Mouse (Mus musculus): Measurements from ENCODE around the gene Krtap4-9. TPM values are rescaled to one million over a fixed set of nuclear protein-coding genes. Genes with fewer than 3 reads are reported as not detected.

Gene Krtap4-9
- not detected for polyA plus RNA-seq (2014; fragmentation: Illumina TruSeq; extraction: RNeasy Lipid Tissue Mini Kit (QIAGEN cat#74804); ENCODE audit: low read depth, low replicate concordance)

GRCm38 (mm10) chr11:99784900-99785299 is at the start of gene Krtap4-9:
Gene Krtap4-9, plus strand, starts transcription at chr11:99785200.

GRCm38 (mm10) chr11:99772813-99773212 is 12.2 kb upstream of the Krtap4-9 start, which contains the start of gene Gm11595:
Gene Gm11595, minus strand, starts transcription at chr11:99772913.

GRCm38 (mm10) chr11:99780604-99781003 is 4.4 kb upstream of the Krtap4-9 start, which contains the start of gene Krtap4-8:
Gene Krtap4-8, minus strand, starts transcription at chr11:99780704.

GRCm38 (mm10) chr11:99793367-99793766 is 8.4 kb downstream of the Krtap4-9 start, which contains the start of gene Gm11596:
Gene Gm11596, minus strand, starts transcription at chr11:99793467.

GRCm38 (mm10) chr11:99798832-99799231 is 13.8 kb downstream of the Krtap4-9 start, which contains the start of gene Gm11569:
Gene Gm11569, minus strand, starts transcription at chr11:99798932.

GRCm38 (mm10) chr11:99804346-99804745 is 19.3 kb downstream of the Krtap4-9 start, which contains the start of gene Gm11554:
Gene Gm11554, minus strand, starts transcription at chr11:99804446.

GRCm38 (mm10) chr11:99809792-99810191 is 24.8 kb downstream of the Krtap4-9 start, which contains the start of gene Krtap4-13:
Gene Krtap4-13, minus strand, starts transcription at chr11:99809892.

GRCm38 (mm10) chr11:99815566-99815965 is 30.6 kb downstream of the Krtap4-9 start, which contains the start of gene Gm11564:
Gene Gm11564, minus strand, starts transcription at chr11:99815666.

Other genes with a start within 250 kb of the Krtap4-9 start
- not detected for gene Krt40, start 242.0 kb upstream of the Krtap4-9 start, polyA plus RNA-seq (2014; fragmentation: Illumina TruSeq; extraction: RNeasy Lipid Tissue Mini Kit (QIAGEN cat#74804); ENCODE audit: low read depth, low replicate concordance)
- gene Krtap3-3, start 234.3 kb upstream of the Krtap4-9 start, polyA plus RNA-seq (2014; fragmentation: Illumina TruSeq; extraction: RNeasy Lipid Tissue Mini Kit (QIAGEN cat#74804); ENCODE audit: low read depth, low replicate concordance): not detected
- gene Krtap3-2, start 228.3 kb upstream of the Krtap4-9 start, polyA plus RNA-seq (2014; fragmentation: Illumina TruSeq; extraction: RNeasy Lipid Tissue Mini Kit (QIAGEN cat#74804); ENCODE audit: low read depth, low replicate concordance): not detected
- not detected for gene Gm11939, start 225.7 kb upstream of the Krtap4-9 start, polyA plus RNA-seq (2014; fragmentation: Illumina TruSeq; extraction: RNeasy Lipid Tissue Mini Kit (QIAGEN cat#74804); ENCODE audit: low read depth, low replicate concordance)
- gene Krtap3-1, start 218.6 kb upstream of the Krtap4-9 start, polyA plus RNA-seq (2014; fragmentation: Illumina TruSeq; extraction: RNeasy Lipid Tissue Mini Kit (QIAGEN cat#74804); ENCODE audit: low read depth, low replicate concordance): not detected
- gene Krtap1-5, start 204.2 kb upstream of the Krtap4-9 start, polyA plus RNA-seq (2014; fragmentation: Illumina TruSeq; extraction: RNeasy Lipid Tissue Mini Kit (QIAGEN cat#74804); ENCODE audit: low read depth, low replicate concordance): not detected
- not detected for gene Krtap1-4, start 201.5 kb upstream of the Krtap4-9 start, polyA plus RNA-seq (2014; fragmentation: Illumina TruSeq; extraction: RNeasy Lipid Tissue Mini Kit (QIAGEN cat#74804); ENCODE audit: low read depth, low replicate concordance)
- not detected for gene Krtap1-3, start 193.9 kb upstream of the Krtap4-9 start, polyA plus RNA-seq (2014; fragmentation: Illumina TruSeq; extraction: RNeasy Lipid Tissue Mini Kit (QIAGEN cat#74804); ENCODE audit: low read depth, low replicate concordance)
- gene Krtap9-3, start 187.1 kb upstream of the Krtap4-9 start, polyA plus RNA-seq (2014; fragmentation: Illumina TruSeq; extraction: RNeasy Lipid Tissue Mini Kit (QIAGEN cat#74804); ENCODE audit: low read depth, low replicate concordance): not detected
- gene Gm11938, start 181.9 kb upstream of the Krtap4-9 start, polyA plus RNA-seq (2014; fragmentation: Illumina TruSeq; extraction: RNeasy Lipid Tissue Mini Kit (QIAGEN cat#74804); ENCODE audit: low read depth, low replicate concordance): not detected
- not detected for gene Gm11937, start 175.0 kb upstream of the Krtap4-9 start, polyA plus RNA-seq (2014; fragmentation: Illumina TruSeq; extraction: RNeasy Lipid Tissue Mini Kit (QIAGEN cat#74804); ENCODE audit: low read depth, low replicate concordance)
- gene Krtap2-4, start 170.4 kb upstream of the Krtap4-9 start, polyA plus RNA-seq (2014; fragmentation: Illumina TruSeq; extraction: RNeasy Lipid Tissue Mini Kit (QIAGEN cat#74804); ENCODE audit: low read depth, low replicate concordance): not detected
- not detected for gene Gm11562, start 164.8 kb upstream of the Krtap4-9 start, polyA plus RNA-seq (2014; fragmentation: Illumina TruSeq; extraction: RNeasy Lipid Tissue Mini Kit (QIAGEN cat#74804); ENCODE audit: low read depth, low replicate concordance)
- not detected for gene Krtap4-1, start 157.0 kb upstream of the Krtap4-9 start, polyA plus RNA-seq (2014; fragmentation: Illumina TruSeq; extraction: RNeasy Lipid Tissue Mini Kit (QIAGEN cat#74804); ENCODE audit: low read depth, low replicate concordance)
- not detected for gene Krtap4-2, start 150.1 kb upstream of the Krtap4-9 start, polyA plus RNA-seq (2014; fragmentation: Illumina TruSeq; extraction: RNeasy Lipid Tissue Mini Kit (QIAGEN cat#74804); ENCODE audit: low read depth, low replicate concordance)
- not detected for gene Krtap4-7, start 141.1 kb upstream of the Krtap4-9 start, polyA plus RNA-seq (2014; fragmentation: Illumina TruSeq; extraction: RNeasy Lipid Tissue Mini Kit (QIAGEN cat#74804); ENCODE audit: low read depth, low replicate concordance)
- not detected for gene Gm11555, start 135.0 kb upstream of the Krtap4-9 start, polyA plus RNA-seq (2014; fragmentation: Illumina TruSeq; extraction: RNeasy Lipid Tissue Mini Kit (QIAGEN cat#74804); ENCODE audit: low read depth, low replicate concordance)
- not detected for gene Gm11563, start 126.2 kb upstream of the Krtap4-9 start, polyA plus RNA-seq (2014; fragmentation: Illumina TruSeq; extraction: RNeasy Lipid Tissue Mini Kit (QIAGEN cat#74804); ENCODE audit: low read depth, low replicate concordance)
- gene Krtap4-6, start 119.2 kb upstream of the Krtap4-9 start, polyA plus RNA-seq (2014; fragmentation: Illumina TruSeq; extraction: RNeasy Lipid Tissue Mini Kit (QIAGEN cat#74804); ENCODE audit: low read depth, low replicate concordance): not detected
- not detected for gene Gm14190, start 94.5 kb upstream of the Krtap4-9 start, polyA plus RNA-seq (2014; fragmentation: Illumina TruSeq; extraction: RNeasy Lipid Tissue Mini Kit (QIAGEN cat#74804); ENCODE audit: low read depth, low replicate concordance)
- gene Gm14180, start 50.9 kb upstream of the Krtap4-9 start, polyA plus RNA-seq (2014; fragmentation: Illumina TruSeq; extraction: RNeasy Lipid Tissue Mini Kit (QIAGEN cat#74804); ENCODE audit: low read depth, low replicate concordance): not detected
- gene Gm11595, start 12.3 kb upstream of the Krtap4-9 start, polyA plus RNA-seq (2014; fragmentation: Illumina TruSeq; extraction: RNeasy Lipid Tissue Mini Kit (QIAGEN cat#74804); ENCODE audit: low read depth, low replicate concordance): not detected
- not detected for gene Krtap4-8, start 4.5 kb upstream of the Krtap4-9 start, polyA plus RNA-seq (2014; fragmentation: Illumina TruSeq; extraction: RNeasy Lipid Tissue Mini Kit (QIAGEN cat#74804); ENCODE audit: low read depth, low replicate concordance)
- gene Gm11596, start 8.3 kb downstream of the Krtap4-9 start, polyA plus RNA-seq (2014; fragmentation: Illumina TruSeq; extraction: RNeasy Lipid Tissue Mini Kit (QIAGEN cat#74804); ENCODE audit: low read depth, low replicate concordance): not detected
- not detected for gene Gm11569, start 13.7 kb downstream of the Krtap4-9 start, polyA plus RNA-seq (2014; fragmentation: Illumina TruSeq; extraction: RNeasy Lipid Tissue Mini Kit (QIAGEN cat#74804); ENCODE audit: low read depth, low replicate concordance)
- not detected for gene Gm11554, start 19.2 kb downstream of the Krtap4-9 start, polyA plus RNA-seq (2014; fragmentation: Illumina TruSeq; extraction: RNeasy Lipid Tissue Mini Kit (QIAGEN cat#74804); ENCODE audit: low read depth, low replicate concordance)
- not detected for gene Krtap4-13, start 24.7 kb downstream of the Krtap4-9 start, polyA plus RNA-seq (2014; fragmentation: Illumina TruSeq; extraction: RNeasy Lipid Tissue Mini Kit (QIAGEN cat#74804); ENCODE audit: low read depth, low replicate concordance)
- gene Gm11564, start 30.5 kb downstream of the Krtap4-9 start, polyA plus RNA-seq (2014; fragmentation: Illumina TruSeq; extraction: RNeasy Lipid Tissue Mini Kit (QIAGEN cat#74804); ENCODE audit: low read depth, low replicate concordance): not detected
- gene 2300003K06Rik, start 52.9 kb downstream of the Krtap4-9 start, polyA plus RNA-seq (2014; fragmentation: Illumina TruSeq; extraction: RNeasy Lipid Tissue Mini Kit (QIAGEN cat#74804); ENCODE audit: low read depth, low replicate concordance): not detected
- not detected for gene Krtap4-16, start 66.4 kb downstream of the Krtap4-9 start, polyA plus RNA-seq (2014; fragmentation: Illumina TruSeq; extraction: RNeasy Lipid Tissue Mini Kit (QIAGEN cat#74804); ENCODE audit: low read depth, low replicate concordance)
- gene Gm11568, start 72.7 kb downstream of the Krtap4-9 start, polyA plus RNA-seq (2014; fragmentation: Illumina TruSeq; extraction: RNeasy Lipid Tissue Mini Kit (QIAGEN cat#74804); ENCODE audit: low read depth, low replicate concordance): not detected
- not detected for gene Gm11559, start 79.3 kb downstream of the Krtap4-9 start, polyA plus RNA-seq (2014; fragmentation: Illumina TruSeq; extraction: RNeasy Lipid Tissue Mini Kit (QIAGEN cat#74804); ENCODE audit: low read depth, low replicate concordance)
- not detected for gene Krtap9-1, start 88.2 kb downstream of the Krtap4-9 start, polyA plus RNA-seq (2014; fragmentation: Illumina TruSeq; extraction: RNeasy Lipid Tissue Mini Kit (QIAGEN cat#74804); ENCODE audit: low read depth, low replicate concordance)
- not detected for gene Gm11567, start 94.0 kb downstream of the Krtap4-9 start, polyA plus RNA-seq (2014; fragmentation: Illumina TruSeq; extraction: RNeasy Lipid Tissue Mini Kit (QIAGEN cat#74804); ENCODE audit: low read depth, low replicate concordance)
- not detected for gene Krtap31-1, start 122.7 kb downstream of the Krtap4-9 start, polyA plus RNA-seq (2014; fragmentation: Illumina TruSeq; extraction: RNeasy Lipid Tissue Mini Kit (QIAGEN cat#74804); ENCODE audit: low read depth, low replicate concordance)
- not detected for gene Gm11565, start 129.6 kb downstream of the Krtap4-9 start, polyA plus RNA-seq (2014; fragmentation: Illumina TruSeq; extraction: RNeasy Lipid Tissue Mini Kit (QIAGEN cat#74804); ENCODE audit: low read depth, low replicate concordance)
- not detected for gene Krtap31-2, start 151.1 kb downstream of the Krtap4-9 start, polyA plus RNA-seq (2014; fragmentation: Illumina TruSeq; extraction: RNeasy Lipid Tissue Mini Kit (QIAGEN cat#74804); ENCODE audit: low read depth, low replicate concordance)
- gene Krtap9-5, start 163.3 kb downstream of the Krtap4-9 start, polyA plus RNA-seq (2014; fragmentation: Illumina TruSeq; extraction: RNeasy Lipid Tissue Mini Kit (QIAGEN cat#74804); ENCODE audit: low read depth, low replicate concordance): not detected
- gene Krtap29-1, start 193.9 kb downstream of the Krtap4-9 start, polyA plus RNA-seq (2014; fragmentation: Illumina TruSeq; extraction: RNeasy Lipid Tissue Mini Kit (QIAGEN cat#74804); ENCODE audit: low read depth, low replicate concordance): not detected
- not detected for gene Krtap16-1, start 201.4 kb downstream of the Krtap4-9 start, polyA plus RNA-seq (2014; fragmentation: Illumina TruSeq; extraction: RNeasy Lipid Tissue Mini Kit (QIAGEN cat#74804); ENCODE audit: low read depth, low replicate concordance)
- not detected for gene Krtap17-1, start 208.8 kb downstream of the Krtap4-9 start, polyA plus RNA-seq (2014; fragmentation: Illumina TruSeq; extraction: RNeasy Lipid Tissue Mini Kit (QIAGEN cat#74804); ENCODE audit: low read depth, low replicate concordance)
- not detected for gene Krt33a, start 231.0 kb downstream of the Krtap4-9 start, polyA plus RNA-seq (2014; fragmentation: Illumina TruSeq; extraction: RNeasy Lipid Tissue Mini Kit (QIAGEN cat#74804); ENCODE audit: low read depth, low replicate concordance)
- gene Krt33b, start 244.7 kb downstream of the Krtap4-9 start, polyA plus RNA-seq (2014; fragmentation: Illumina TruSeq; extraction: RNeasy Lipid Tissue Mini Kit (QIAGEN cat#74804); ENCODE audit: low read depth, low replicate concordance): not detected